Comparison of ENCODE assay signal across 8 mouse cellular contexts in the genomic region with DNA sequence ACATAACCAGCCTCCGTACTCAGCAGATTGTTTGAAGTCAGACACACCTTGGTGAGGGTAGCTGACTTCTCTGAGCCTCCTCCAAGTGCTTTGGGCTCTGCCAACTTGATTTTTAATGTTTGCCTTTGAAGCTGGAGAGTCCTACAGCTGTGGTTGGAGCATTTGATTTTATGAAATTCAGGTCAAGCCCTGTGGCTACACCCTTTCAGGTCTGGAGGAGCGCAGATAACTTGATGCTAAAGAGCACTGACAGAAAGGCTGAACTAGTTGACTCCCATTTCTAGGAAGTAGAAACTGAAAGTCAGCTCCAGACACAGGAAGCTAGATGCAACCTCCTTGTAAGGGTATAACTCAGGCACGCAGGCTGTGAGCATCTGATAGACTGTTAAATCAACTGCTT. TPM values are rescaled to one million over a fixed set of nuclear protein-coding genes. Genes with fewer than 3 reads are reported as not detected.
DNase-seq lines count a peak whose midpoint lies in the region; ATAC-seq lines count a peak whose summit lies in the region.

No protein-coding gene starts in this region.

- no peaks in the 10 kb centered on the region for H3K27me3 ChIP-seq in heart, embryonic 11.5 days (ENCODE audit: control insufficient read depth, insufficient read depth, low read length)
- no peaks in the 10 kb centered on the region for H3K27me3 ChIP-seq in hindbrain, embryonic 15.5 days
- no peaks in the 10 kb centered on the region for H3K27me3 ChIP-seq in stomach, embryonic 16.5 days (ENCODE audit: control insufficient read depth, insufficient read depth, low read length)

- no peaks in the 10 kb centered on the region for H3K9me3 ChIP-seq in heart, embryonic 11.5 days (replicated peaks; ENCODE audit: control insufficient read depth, low read length)
- no peaks in the 10 kb centered on the region for H3K9me3 ChIP-seq in hindbrain, embryonic 15.5 days
- H3K9me3 ChIP-seq in stomach, embryonic 16.5 days (replicated peaks; ENCODE audit: control insufficient read depth, low read length): no peaks in the 10 kb centered on the region

- no peak overlapping the region for H3K4me3 ChIP-seq in heart, embryonic 11.5 days (ENCODE audit: low read depth, low read length)
- H3K4me3 ChIP-seq in hindbrain, embryonic 15.5 days: 0 out of 2 replicates have a peak overlapping the region, but pooled peaks have one; percentile 85
- H3K4me3 ChIP-seq in stomach, embryonic 16.5 days (replicated peaks; ENCODE audit: low read length): peak overlapping the region; percentile 10; the same call in 1 of the 2 replicates

- no peak for ATAC-seq in heart, embryonic 11.5 days (replicated peaks; ENCODE audit: insufficient number of reproducible peaks, low FRiP score, low TSS enrichment)
- ATAC-seq in activated CD4-positive, CD25-positive, alpha-beta regulatory T cell, adult 4 months: peak; percentile 76
- ATAC-seq in hindbrain, embryonic 15.5 days (ENCODE audit: low FRiP score, low read depth): no peak
- no peak for ATAC-seq in stomach, embryonic 16.5 days (ENCODE audit: insufficient read depth, low FRiP score)

- no peak overlapping the region for H3K27ac ChIP-seq in heart, embryonic 11.5 days (ENCODE audit: low read depth, low read length)
- H3K27ac ChIP-seq in hindbrain, embryonic 15.5 days (replicated peaks): no peak overlapping the region
- no peak overlapping the region; the same call in 1 of the 2 replicates for H3K27ac ChIP-seq in stomach, embryonic 16.5 days (ENCODE audit: low read length)

- no peak overlapping the region; the same call in 1 of the 2 replicates for H3K9ac ChIP-seq in heart, embryonic 11.5 days (ENCODE audit: low read depth, low read length)
- H3K9ac ChIP-seq in hindbrain, embryonic 15.5 days: peak overlapping the region; percentile 8; the same call in 1 of the 2 replicates
- peak overlapping the region; percentile 2; the same call in 1 of the 2 replicates for H3K9ac ChIP-seq in stomach, embryonic 16.5 days (ENCODE audit: low read length)

- DNase-seq in heart, adult 9 months (ENCODE audit: low spot score in 2 of 2): no peak
- DNase-seq in lung, postnatal 14 days: peak; percentile 42
- no peak for DNase-seq in ovary, adult 18-20 months (ENCODE audit: low spot score)
- no peak for DNase-seq in MN1 (ENCODE audit: low spot score)

- 79% methylated on average over 3 of the region's 3 CpGs for WGBS in heart, embryonic 11.5 days (ENCODE audit: insufficient replicate concordance)
- 79% methylated on average over 3 of the region's 3 CpGs for WGBS in hindbrain, embryonic 15.5 days
- 60% methylated on average over 3 of the region's 3 CpGs for WGBS in stomach, embryonic 16.5 days

- H3K36me3 ChIP-seq in heart, embryonic 11.5 days (ENCODE audit: control insufficient read depth, insufficient read depth, low read length): peaks cover 5% of the 10 kb centered on the region
- H3K36me3 ChIP-seq in hindbrain, embryonic 15.5 days: peaks cover 17% of the 10 kb centered on the region
- 0 out of 2 replicates have a peak, but pooled peaks cover 8% of the 10 kb centered on the region for H3K36me3 ChIP-seq in stomach, embryonic 16.5 days (ENCODE audit: control insufficient read depth, insufficient read depth, low read length)

- H3K4me1 ChIP-seq in heart, embryonic 11.5 days (ENCODE audit: control insufficient read depth, insufficient read depth, low read length): peaks cover 23% of the 10 kb centered on the region; the same call in 1 of the 2 replicates
- H3K4me1 ChIP-seq in hindbrain, embryonic 15.5 days (replicated peaks): peaks cover 37% of the 10 kb centered on the region
- H3K4me1 ChIP-seq in stomach, embryonic 16.5 days (ENCODE audit: control insufficient read depth, insufficient read depth, low read length): peaks cover 26% of the 10 kb centered on the region

- H3K4me2 ChIP-seq in heart, embryonic 11.5 days: 0 out of 2 replicates have a peak overlapping the region, but pooled peaks have one; percentile 4
- H3K4me2 ChIP-seq in hindbrain, embryonic 15.5 days: peak overlapping the region; percentile 90
- peak overlapping the region; percentile 85 for H3K4me2 ChIP-seq in stomach, embryonic 16.5 days (ENCODE audit: low read depth, low read length)

RNA-seq across cellular contexts. Expression of a gene that starts 12.4 kb away (rescaled TPM):
- polyA plus RNA-seq in heart, embryonic 11.5 days (2014; fragmentation: Nextera tagmentation; extraction: Ambion mirVana): 12.3 and 13.8 TPM in 2 replicates
- 10 to 100 TPM in 1 of 2 experiments, 1 to 10 TPM in 1; 7.4 to 11.7 TPM for polyA plus RNA-seq in activated CD4-positive, CD25-positive, alpha-beta regulatory T cell, adult 4 months (2017; shearing (Covaris generic))
- polyA plus RNA-seq in hindbrain, embryonic 15.5 days (2015; fragmentation: Nextera tagmentation; extraction: Ambion mirVana): 30.7 and 33.4 TPM in 2 replicates
- 13.8 and 15.9 TPM in 2 replicates for polyA plus RNA-seq in stomach, embryonic 16.5 days (2015; fragmentation: Nextera tagmentation; extraction: Ambion mirVana)

RNA-seq across cellular contexts. Expression of a gene that starts 12.7 kb away (rescaled TPM):
- polyA plus RNA-seq in heart, embryonic 11.5 days (2014; fragmentation: Nextera tagmentation; extraction: Ambion mirVana): 58.9 and 68.6 TPM in 2 replicates
- 100 to 1,000 TPM; 168 to 181 TPM for polyA plus RNA-seq in activated CD4-positive, CD25-positive, alpha-beta regulatory T cell, adult 4 months (2017; shearing (Covaris generic))
- 112 and 115 TPM in 2 replicates for polyA plus RNA-seq in hindbrain, embryonic 15.5 days (2015; fragmentation: Nextera tagmentation; extraction: Ambion mirVana)
- polyA plus RNA-seq in stomach, embryonic 16.5 days (2015; fragmentation: Nextera tagmentation; extraction: Ambion mirVana): 68.7 and 73.3 TPM in 2 replicates

RNA-seq across cellular contexts. Expression of a gene that starts 32.9 kb away (rescaled TPM):
- polyA plus RNA-seq in heart, embryonic 11.5 days (2014; fragmentation: Nextera tagmentation; extraction: Ambion mirVana): 21.1 and 23.1 TPM in 2 replicates
- polyA plus RNA-seq in activated CD4-positive, CD25-positive, alpha-beta regulatory T cell, adult 4 months (2017; shearing (Covaris generic)): not detected
- polyA plus RNA-seq in hindbrain, embryonic 15.5 days (2015; fragmentation: Nextera tagmentation; extraction: Ambion mirVana): 5.9 and 6.6 TPM in 2 replicates
- 15.5 and 15.9 TPM in 2 replicates for polyA plus RNA-seq in stomach, embryonic 16.5 days (2015; fragmentation: Nextera tagmentation; extraction: Ambion mirVana)

Comparison
In these comparisons a context has a peak if more than half of its experiments do, and no peak if none do; other contexts are left out.
1. H3K4me2 ChIP-seq: peak in every context shown above with its lines; median percentile 90 in hindbrain, embryonic 15.5 days; 85 in stomach, embryonic 16.5 days; 4 in heart, embryonic 11.5 days.